Mouse (Mus musculus) gastrocnemius, postnatal 36 days (tissue): ENCODE measurements around the gene Srrm1. TPM values are rescaled to one million over a fixed set of nuclear protein-coding genes. Genes with fewer than 3 reads are reported as not detected.
"Not testable (repeated sequence)": the region's sequence is repeated elsewhere in the genome, so short reads cannot be mapped to it uniquely, and the experiment has no call there.

Experiments used
- DNase-seq, 2 experiments: peaks; one replicate each; pipeline ENCODE4 v3.0.0; 2022
- intact Hi-C: fragments of 180-260 bp; cut with DNase I; formaldehyde crosslinking; loops from one replicate; pipeline ENCODE4 v1.15.1; 2025
- total RNA-seq, 2 experiments: library from RNA; stranded (reverse); gene quantifications; 2 replicates each; pipeline ENCODE4 v1.2.3; 2021

Srrm1 gene
- total RNA-seq, 2 experiments from 2014 or later = 51.5 to 59.3 TPM

DNA sequence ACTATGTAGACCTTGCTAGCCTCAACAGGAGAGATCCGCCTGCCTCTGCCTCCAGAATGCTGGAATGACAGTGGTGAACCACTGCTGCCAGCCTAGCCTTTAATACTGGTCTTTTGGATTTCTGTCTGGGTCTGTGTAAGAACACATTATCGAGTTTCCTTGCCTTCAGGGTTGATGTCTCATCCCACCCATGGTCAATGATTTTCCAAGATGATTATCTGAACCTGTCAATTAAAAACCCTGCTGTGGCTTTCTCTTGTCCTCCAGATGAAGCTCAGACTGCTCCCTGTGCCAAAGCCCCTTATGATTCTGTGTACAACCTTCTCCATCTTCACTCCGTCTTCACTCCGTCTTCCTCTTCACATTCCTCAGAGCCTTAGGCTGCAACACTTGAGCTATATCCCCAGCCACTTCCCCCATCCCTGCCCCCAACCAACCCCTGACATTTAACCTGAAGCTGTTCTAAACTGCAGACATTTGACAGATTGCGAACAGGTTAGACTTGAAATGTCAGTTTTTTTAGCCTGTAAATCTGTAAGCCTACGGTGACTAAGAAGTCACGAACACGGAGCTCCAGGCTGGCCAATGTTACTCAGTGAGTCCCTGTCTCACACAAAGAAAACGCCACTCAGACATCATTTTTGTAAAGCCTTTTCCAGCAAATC lies 2.9 kb upstream of the Srrm1 start:
- DNase-seq = no peak
- intact Hi-C loops = no loop called here

DNA sequence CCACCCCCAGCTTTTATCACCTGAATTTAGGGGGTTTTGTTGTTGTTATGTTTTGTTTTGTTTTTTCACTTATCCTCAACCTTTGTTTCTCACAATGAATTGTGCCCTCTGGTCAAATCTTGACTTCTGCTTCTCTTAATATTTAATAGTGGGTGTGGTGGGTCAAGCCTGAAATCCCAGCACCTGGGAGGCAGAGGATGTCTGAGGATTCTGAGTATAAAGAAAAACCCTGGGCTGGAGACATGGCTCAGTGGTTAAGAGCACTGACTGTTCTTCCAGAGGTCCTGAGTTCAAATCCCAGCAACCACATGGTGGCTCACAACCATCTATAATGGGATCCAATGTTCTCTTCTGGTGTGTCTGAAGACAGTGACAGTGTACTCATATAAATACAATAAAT lies 1.6 kb upstream of the Srrm1 start:
- DNase-seq, intact Hi-C loops: not testable (repeated sequence)

DNA sequence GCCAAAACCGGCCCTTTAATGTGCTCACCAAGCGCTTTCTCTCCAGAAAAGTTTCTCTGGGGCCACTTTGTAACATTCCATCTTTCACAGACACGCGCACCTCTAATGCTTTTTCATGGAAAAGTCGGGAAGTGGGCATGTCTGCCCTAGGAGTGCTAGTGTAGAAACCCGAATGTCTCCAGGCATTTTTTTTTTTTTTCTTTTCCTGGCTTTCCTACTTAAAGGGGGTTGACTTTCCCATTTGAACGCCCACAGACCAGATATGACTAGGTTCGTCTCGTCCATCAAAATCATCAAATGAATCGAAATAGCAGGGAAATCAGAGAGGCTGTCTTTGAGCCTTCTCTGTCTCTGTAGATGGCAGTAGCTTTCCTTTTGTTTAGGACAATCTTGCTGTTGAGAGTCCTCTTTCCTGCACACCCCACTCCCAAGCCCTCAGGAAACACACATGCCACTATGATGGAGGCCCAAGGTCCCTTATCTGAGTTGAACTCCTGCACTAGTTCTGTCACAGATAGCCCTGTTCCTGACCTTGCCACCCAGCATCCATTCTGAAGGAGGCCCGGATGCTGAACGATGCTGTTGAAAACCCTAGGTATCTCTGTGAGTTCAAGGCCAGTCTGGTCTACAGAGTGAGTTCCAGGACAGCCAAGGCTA lies 801 bp upstream of the Srrm1 start:
- intact Hi-C loops = no loop called here
- no peak for DNase-seq

DNA sequence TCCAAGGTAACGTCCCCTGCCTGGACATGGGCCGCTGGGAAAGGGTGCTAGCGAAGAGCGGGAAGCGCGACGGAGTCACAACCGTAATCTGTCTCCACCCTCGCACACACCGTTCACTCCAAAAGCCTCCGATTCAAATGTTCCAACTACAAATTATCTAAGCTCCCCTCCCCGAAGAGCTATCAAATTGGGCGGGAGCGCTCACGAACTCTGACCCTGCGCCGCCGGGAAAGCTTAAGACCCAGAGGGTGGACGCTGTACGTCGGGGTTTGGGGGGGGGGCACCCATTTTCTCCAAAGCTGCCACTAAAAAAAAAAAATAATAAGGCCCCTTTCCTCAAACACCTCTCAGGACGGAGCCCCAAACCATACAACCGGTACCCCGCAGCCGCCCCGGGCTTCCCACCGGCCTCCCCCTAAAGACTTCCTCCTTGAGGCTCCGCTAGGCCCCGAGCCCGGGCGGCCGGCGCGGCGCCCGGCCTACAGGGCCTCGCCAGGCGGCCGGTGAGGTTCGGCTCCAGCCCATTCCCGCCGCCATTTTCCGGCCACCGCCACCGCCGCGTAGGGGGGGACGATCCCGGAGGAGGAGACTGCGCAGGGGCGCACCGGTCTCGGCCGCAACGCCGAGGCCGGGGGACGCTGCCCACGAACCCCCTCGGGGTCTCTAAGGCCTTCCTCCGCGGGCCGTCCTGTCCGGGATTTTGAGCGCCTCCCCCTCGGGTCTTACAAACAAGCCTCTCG lies 625 bp downstream of the Srrm1 start:
- intact Hi-C loops = no loop called here
- DNase-seq = peak in 1 of 2 experiments; percentile 18

DNA sequence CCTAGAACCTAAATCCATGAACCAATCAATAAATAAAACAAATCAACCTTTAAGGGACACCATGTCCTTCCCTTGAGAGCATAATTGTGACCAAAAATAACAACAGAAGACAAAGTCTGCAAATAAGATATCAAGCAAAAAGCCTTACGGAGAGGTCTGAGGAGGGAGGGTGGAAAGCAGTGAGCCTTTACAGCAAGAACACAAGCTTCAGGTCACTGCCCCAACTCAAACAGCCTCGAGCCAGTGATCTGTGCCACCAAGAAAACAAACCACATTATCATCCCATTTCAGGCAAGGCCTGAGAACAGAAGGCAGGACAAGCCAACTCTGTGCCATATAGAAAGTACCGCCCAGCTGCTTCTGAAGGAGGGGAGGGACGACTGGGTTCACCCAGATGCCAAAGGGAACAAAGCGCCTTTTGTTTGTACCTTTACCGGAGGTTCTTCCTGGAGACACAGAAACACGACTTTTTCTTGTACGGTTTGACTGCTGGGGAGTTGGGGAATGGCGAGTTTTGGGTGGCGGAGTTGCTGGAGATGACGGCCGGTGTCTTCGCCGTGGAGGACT lies 15.7 kb downstream of the Srrm1 start:
- intact Hi-C loops = no loop called here
- DNase-seq = no peak

DNA sequence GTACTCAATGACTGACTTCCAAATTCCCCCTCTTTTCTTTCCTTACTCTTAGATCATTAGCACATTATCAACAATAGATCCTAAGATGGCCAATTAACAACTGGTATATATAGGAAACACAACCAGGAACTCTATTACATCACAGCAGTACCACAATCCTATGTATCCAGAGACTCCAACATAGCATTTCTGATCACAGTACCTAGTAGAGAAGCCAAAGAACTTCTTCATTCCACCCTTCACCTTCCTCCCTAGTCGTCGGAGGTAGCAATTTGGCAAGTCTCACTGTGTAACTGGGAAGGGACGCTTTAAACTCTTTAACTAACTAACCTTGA lies 17.1 kb downstream of the Srrm1 start:
- intact Hi-C loops = no loop called here

DNA sequence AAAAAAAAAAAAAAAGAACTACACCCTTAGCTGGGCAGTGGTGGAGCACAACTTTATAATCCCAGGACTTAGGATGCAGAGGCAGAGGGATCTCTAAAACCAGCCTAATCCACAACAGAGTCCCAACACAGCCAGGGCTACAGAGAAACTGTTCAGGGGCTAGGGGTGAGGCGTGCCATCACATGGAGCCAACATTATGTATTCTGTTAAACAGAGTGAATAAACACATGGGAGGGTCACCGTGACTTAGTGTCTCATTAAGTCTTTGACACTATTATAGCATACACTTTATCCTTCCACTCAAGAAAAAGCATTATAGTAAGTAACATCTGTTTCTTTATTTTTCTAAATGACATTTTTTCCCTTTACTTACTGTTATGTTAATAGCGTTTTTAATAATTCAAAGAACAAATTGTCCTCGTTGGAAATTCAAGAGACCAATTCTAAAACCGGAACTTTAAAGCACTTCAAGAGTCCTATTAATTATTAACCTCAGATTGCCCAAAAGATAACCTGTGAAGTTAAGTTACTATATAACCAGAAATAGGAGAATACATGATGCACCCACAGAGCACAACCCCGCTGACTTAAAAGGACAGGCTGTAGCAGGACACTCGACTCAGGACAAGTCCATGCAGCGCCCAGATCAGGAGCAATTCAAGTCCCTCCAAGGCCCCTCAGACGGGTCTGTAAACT lies 17.6 kb downstream of the Srrm1 start:
- intact Hi-C loops = no loop called here
- no peak for DNase-seq

More for the DNA sequence above, 17.1 kb downstream of the Srrm1 start:
- no peak for DNase-seq

DNA sequence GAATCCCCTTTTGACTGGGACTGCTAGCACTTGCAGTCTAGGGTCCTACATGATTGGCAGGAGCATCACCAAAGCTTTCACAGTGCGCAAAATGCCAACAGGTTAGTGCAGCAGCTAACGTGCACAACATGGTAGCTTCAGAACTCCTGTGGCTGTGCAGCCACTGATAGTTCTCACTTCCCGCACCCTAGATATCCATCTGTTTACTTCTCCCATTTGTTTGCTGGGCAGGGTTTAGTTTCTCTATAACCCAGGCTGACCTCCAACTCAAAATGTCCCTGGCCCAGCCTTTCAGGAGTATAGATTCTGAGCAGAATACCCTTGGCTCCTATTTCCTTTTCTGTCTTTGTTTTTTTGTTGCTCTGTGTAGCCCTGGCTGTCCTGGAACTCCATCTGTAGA lies 26.7 kb downstream of the Srrm1 start:
- intact Hi-C loops = loop anchor here (10.0 kb wide), 1 partner anchor 382 kb away; no protein-coding TSS in a partner anchor
- DNase-seq = peak in 1 of 2 experiments; percentile 7

DNA sequence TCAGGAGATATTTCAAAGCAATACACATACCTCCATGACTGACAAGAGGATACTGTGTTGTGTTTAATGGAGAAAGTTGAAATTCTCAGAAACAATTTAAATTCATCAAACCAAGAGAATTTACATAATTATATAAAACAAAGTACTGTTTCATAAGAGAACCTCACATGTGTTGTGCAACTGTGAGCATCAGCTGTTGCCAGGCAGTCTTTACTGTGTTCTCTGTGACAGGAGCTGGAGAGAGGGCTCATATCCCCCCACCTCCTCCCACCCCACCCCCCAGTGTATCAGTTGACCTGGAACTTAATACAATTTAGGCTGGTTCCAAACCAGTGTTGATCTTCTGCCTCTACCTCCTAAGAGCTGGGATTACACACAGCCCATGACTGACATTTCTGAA lies 27.1 kb downstream of the Srrm1 start:
- DNase-seq = peak in 1 of 2 experiments; percentile 1
- intact Hi-C loops = loop anchor here (10.0 kb wide), 1 partner anchor 381 kb away; no protein-coding TSS in a partner anchor

DNA sequence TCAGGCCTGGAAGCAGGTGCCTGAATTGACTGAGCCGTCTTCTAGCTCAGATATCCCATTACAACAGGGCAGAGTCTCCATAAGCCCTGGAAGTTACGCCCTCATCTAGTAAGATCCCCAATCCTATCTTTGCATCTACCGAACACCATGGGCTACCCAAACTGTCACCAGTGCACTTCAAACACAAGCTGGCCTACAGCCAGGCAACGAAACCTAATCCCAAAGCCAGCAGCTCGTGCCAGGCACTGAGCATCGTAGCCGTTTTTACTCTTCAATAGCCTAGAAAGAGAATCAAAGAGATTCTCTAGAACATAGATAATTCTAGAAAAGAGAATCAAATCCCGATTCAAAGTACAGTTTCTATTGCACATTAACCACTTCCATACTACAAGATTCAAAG lies 30.1 kb downstream of the Srrm1 start:
- intact Hi-C loops = loop anchor here (10.0 kb wide), 1 partner anchor 378 kb away; no protein-coding TSS in a partner anchor
- DNase-seq = no peak

DNA sequence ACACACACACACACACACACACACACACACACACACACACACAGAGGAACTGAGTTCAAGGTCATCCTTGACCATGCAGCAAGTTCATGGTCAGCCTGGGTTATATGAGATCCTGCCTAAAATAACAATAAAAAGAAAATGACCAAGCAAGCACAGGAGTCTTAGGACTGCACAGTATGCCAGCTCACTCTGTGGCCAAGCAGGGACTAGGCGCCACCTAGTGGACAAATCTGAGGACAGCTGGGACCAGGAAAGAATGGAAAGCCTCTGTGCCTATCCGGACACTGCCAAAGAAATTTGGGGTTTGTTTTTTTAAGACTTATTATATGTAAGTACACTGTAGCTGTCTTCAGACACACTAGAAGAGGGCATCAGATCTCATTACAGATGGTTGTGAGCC lies 35.2 kb downstream of the Srrm1 start:
- DNase-seq = peak; percentile 55 to 67
- intact Hi-C loops = loop anchor here (1.0 to 5.0 kb wide), 2 partner anchors 46 to 99 kb away; partner anchors contain the start of gene Clic4

DNA sequence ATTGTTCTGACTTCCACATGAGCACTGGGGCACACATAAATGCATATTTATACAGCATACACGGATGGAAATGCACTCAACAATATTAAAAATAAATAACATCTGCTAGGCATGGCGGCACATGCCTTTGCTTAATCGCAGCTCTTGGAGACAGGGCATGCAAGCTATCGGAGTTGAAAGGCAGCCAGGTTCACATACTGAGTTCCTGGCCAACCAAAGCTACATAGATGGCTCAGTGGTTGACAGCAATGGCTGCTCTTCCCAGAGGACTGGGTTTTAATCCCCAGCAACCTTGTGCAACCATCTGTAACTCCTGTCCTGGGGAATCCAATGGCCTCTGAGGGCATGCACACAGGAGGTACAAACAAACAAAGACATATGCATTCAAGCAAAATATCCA lies 35.6 kb downstream of the Srrm1 start:
- intact Hi-C loops = loop anchor here (5.0 kb wide), 1 partner anchor 45 kb away; the partner anchor contains the start of gene Clic4
- DNase-seq = no peak

DNA sequence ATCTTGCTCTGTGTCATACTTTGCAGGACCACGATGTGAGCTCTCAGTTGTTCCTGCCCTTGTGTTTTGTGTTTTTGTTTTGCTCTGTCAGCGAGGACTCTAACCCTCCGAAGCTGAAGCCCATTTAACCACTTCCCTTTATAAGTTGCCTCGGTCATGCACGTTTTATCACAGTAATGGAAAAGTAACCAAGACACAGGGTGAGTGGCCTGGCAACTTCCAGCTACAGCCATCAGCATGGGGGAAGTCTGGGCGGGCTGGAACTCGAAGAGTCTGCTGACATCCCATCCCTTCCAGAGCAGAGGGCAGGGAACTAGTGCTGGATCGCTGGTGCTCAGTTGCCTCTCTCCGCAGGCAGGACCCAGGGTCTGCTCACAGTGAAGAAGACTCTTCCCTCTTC lies 37.8 kb downstream of the Srrm1 start:
- intact Hi-C loops = loop anchor here (5.0 kb wide), 1 partner anchor 43 kb away; the partner anchor contains the start of gene Clic4
- no peak for DNase-seq

DNA sequence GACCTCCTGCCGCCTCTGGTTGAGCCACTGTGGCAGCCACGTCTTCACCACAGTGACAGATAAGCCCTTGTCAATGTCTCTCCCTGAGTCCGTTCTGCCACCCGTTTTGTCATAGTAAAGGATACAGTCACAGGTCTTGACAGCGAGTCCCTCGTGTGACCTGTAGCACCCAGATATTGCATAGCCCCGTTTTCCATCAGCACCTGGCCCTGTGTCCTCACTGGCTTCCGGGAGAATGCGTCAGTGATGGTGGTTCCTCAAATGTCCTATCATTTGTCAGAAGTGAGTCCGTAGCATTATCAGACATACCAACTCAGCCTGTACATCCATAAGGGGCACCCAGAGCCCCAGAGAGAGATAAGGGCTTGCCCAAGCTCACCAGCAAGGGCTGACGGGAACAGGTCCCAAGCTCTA lies 38.7 kb downstream of the Srrm1 start:
- intact Hi-C loops = no loop called here
- DNase-seq = no peak

DNA sequence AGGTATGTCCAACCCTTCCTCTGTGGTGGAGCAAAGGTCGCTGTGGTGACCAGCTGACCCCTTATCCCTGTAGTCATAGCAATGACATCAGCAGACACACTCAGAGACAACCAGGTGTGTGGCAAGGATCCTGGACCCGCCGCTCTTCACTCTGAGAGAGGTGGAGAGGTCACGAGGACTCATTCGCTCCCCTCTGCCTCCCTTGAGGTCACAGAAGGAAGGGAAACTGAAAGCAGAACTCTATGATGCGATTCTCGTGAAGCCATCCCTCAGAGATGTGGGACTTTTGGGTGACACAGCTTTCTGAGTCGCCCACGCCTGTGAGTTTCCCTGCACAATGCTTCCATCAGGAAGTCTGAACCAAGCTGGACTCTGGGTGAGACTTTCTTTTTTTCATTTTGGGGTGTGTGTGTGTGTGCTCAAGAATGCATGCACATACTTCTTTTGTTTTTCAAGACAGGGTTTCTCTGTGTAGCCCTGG lies 39.3 kb downstream of the Srrm1 start:
- intact Hi-C loops = no loop called here
- DNase-seq = no peak

DNA sequence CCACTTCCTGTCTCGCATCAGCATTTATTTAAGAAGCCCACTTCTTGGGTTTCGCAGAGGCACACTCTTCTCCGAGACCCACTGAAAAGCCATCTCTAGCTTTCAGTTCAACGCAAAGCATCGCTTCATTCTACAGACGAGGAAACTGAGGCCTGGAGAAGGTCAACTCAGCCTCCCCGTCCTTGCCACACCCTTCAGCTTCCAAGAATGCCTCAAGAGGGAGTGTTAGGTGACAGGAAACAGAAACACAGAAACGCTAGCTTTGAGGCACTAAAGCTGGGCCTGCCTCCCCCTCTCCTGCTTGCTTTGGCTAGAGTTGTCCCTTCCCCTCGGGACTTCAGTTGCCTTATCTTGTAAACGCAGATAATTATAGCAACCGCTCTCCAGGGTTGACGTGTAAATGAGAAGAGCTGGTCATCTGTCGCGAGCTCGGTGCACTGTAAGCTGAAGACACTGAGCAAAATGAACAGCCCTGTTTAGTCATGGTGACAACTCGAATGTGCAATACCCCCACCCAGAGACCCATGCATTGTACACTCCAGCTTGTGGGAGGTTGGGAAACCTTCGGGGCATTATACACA lies 39.9 kb downstream of the Srrm1 start:
- intact Hi-C loops = no loop called here
- no peak for DNase-seq

DNA sequence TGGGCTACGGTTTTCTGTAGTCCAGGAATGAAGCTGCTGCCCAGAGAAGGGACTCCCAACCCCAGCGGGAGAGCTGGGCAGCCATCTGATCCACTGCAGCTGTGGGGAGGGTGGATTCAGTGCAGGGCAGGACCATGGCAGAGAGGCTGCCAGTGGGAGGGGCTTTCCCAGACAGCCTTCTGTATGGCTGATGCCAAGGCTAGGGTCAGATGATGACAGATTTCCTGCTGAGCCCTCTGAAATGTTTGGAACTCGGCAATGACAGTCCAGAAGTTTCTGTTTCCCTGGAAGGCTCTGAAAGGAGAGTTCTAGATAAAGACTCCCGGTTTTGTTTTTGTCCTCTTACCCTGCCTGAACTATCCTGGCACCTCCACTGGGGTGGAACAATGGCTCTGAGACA lies 40.4 kb downstream of the Srrm1 start:
- intact Hi-C loops = no loop called here

DNA sequence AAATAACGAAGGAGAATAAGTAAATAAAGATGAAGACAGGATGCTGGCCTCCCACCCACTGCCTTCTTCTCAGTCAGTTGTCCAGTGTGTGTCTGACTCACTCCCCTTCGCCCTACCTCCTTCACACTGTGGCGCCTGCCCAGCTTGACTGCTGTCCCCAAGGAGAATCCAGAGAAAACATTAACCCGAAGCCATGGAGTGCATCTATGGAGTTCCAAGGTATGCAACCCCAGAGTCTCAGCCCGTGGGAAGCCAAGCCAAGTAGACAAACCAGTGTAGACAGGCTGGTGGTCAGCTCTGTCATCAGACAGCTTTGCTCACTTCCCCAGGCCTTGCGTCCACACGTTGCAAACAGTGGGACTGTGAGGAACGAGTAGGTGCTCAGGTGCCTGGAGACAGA lies 42.8 kb downstream of the Srrm1 start:
- DNase-seq = no peak
- intact Hi-C loops = no loop called here

More for the DNA sequence above, 40.4 kb downstream of the Srrm1 start:
- peak; percentile 49 to 65 for DNase-seq

DNA sequence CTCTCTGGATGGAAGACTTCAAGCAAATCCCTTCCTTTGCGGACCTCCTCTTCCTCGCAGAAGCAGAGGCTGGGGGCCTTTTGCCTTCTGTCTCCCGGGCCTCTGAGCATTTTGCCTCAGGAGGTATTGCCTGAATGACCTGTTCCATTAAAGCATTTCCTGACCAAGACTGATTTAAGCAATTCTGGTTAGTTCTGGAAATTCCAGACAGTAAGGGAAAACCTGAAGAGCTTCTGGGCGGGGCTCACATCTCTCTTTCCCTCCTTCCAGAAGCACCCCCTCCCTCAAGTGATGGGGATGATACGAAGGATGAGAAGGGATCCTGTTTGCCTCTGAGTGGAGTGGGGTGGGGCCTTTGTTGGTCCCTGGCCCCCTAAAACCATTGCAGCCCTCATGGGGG lies 43.4 kb downstream of the Srrm1 start:
- no peak for DNase-seq
- intact Hi-C loops = no loop called here

DNA sequence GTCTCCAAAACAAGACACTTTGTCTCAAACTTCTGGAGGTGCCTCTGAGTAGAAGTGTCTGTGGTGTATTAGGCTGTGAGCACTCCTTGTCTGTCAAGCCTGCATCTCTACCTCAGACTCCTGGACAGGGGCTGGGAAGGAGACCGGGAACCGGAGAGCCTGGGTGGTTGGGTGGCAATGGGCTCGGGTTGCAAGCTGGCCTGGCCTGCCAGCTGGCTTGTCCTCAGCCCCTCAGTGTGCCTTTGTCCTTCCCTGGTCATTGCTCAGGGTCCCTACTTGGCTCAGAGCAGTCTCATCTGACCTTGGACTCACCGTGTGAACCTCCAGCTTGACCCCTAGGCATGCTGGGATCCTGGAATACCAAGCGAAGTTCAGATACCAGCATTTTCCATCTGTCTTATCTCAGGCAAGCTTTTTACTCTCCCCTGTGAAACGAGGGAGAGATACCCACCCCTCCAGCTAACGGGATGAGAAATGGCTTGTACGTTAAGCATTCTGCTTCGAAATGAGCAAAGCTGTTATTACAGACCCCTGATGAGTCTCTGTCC lies 43.9 kb downstream of the Srrm1 start:
- intact Hi-C loops = no loop called here

More for the DNA sequence above, 43.9 kb downstream of the Srrm1 start:
- DNase-seq = no peak
